Mouse (Mus musculus): ENCODE data around the gene Caln1. TPM values are rescaled to one million over a fixed set of nuclear protein-coding genes. Genes with fewer than 3 reads are reported as not detected.

Caln1 gene
- total and polyA plus RNA-seq, 2 experiments from 2014 or later: not detected

- Histone ChIP-seq H3K27ac (ENCODE audit: low read depth) (no peak overlapping the region), H3K4me3 (ENCODE audit: low read depth, low read length) (no peak overlapping the region), H3K4me2 (ENCODE audit: low read depth, low read length) (no peak overlapping the region), H3K36me3 (replicated peaks; ENCODE audit: control insufficient read depth, insufficient read depth, low read length) (no peaks in the 10 kb centered on the region), H3K4me1 (ENCODE audit: control insufficient read depth, insufficient read depth) (no peaks in the 10 kb centered on the region), H3K27me3 (ENCODE audit: control insufficient read depth, insufficient read depth, low read length) (no peaks in the 10 kb centered on the region), H3K9me3 (replicated peaks; ENCODE audit: control insufficient read depth, low read length) (peaks cover 3% of the 10 kb centered on the region; the same call in 1 of the 2 replicates), H3K9ac (replicated peaks; ENCODE audit: low read depth, low read length) (no peak overlapping the region)
- no peak for DNase-seq (ENCODE audit: low spot score)
- no peak for ATAC-seq (ENCODE audit: insufficient read depth, low read depth)
- TF ChIP-seq CTCF (IDR thresholded peaks at IDR 0.05; ENCODE audit: low read depth) (no peak), EP300 (IDR thresholded peaks at IDR 0.05; ENCODE audit: low read depth) (no peak)
- WGBS: 48% methylated on average over 2 of the region's 2 CpGs
Measured at GRCm38 (mm10) chr5:130577581-130577980, 208.3 kb downstream of the Caln1 start.

- no peak for DNase-seq (ENCODE audit: low spot score)
- Histone ChIP-seq H3K4me3 (ENCODE audit: low read depth, low read length) (no peak overlapping the region), H3K9me3 (replicated peaks; ENCODE audit: control insufficient read depth, low read length) (peaks cover 17% of the 10 kb centered on the region; the same call in 1 of the 2 replicates), H3K27ac (ENCODE audit: low read depth) (no peak overlapping the region), H3K27me3 (ENCODE audit: control insufficient read depth, insufficient read depth, low read length) (no peaks in the 10 kb centered on the region), H3K36me3 (replicated peaks; ENCODE audit: control insufficient read depth, insufficient read depth, low read length) (no peaks in the 10 kb centered on the region), H3K4me1 (ENCODE audit: control insufficient read depth, insufficient read depth) (no peaks in the 10 kb centered on the region), H3K4me2 (ENCODE audit: low read depth, low read length) (no peak overlapping the region), H3K9ac (replicated peaks; ENCODE audit: low read depth, low read length) (no peak overlapping the region)
- no peak for ATAC-seq (ENCODE audit: insufficient read depth, low read depth)
- 74% methylated on average over 3 of the region's 3 CpGs for WGBS
- no peak for TF ChIP-seq CTCF (IDR thresholded peaks at IDR 0.05; ENCODE audit: low read depth)
- TF ChIP-seq EP300 (IDR thresholded peaks at IDR 0.05; ENCODE audit: low read depth): no peak
Measured at GRCm38 (mm10) chr5:130584042-130584441, 214.8 kb downstream of the Caln1 start.

GRCm38 (mm10) chr5:130586257-130586656 is 217.0 kb downstream of the Caln1 start:
- WGBS: 79% methylated on average over 4 of the region's 4 CpGs
- Histone ChIP-seq H3K27me3 (ENCODE audit: control insufficient read depth, insufficient read depth, low read length) (no peaks in the 10 kb centered on the region), H3K9ac (replicated peaks; ENCODE audit: low read depth, low read length) (no peak overlapping the region), H3K4me3 (ENCODE audit: low read depth, low read length) (no peak overlapping the region), H3K9me3 (replicated peaks; ENCODE audit: control insufficient read depth, low read length) (peaks cover 23% of the 10 kb centered on the region; the same call in 1 of the 2 replicates), H3K4me2 (ENCODE audit: low read depth, low read length) (no peak overlapping the region), H3K4me1 (ENCODE audit: control insufficient read depth, insufficient read depth) (no peaks in the 10 kb centered on the region), H3K36me3 (replicated peaks; ENCODE audit: control insufficient read depth, insufficient read depth, low read length) (no peaks in the 10 kb centered on the region), H3K27ac (ENCODE audit: low read depth) (no peak overlapping the region)
- ATAC-seq (ENCODE audit: insufficient read depth, low read depth) (no peak), DNase-seq (ENCODE audit: low spot score) (no peak)
- TF ChIP-seq EP300 (IDR thresholded peaks at IDR 0.05; ENCODE audit: low read depth): no peak
- TF ChIP-seq CTCF (IDR thresholded peaks at IDR 0.05; ENCODE audit: low read depth): no peak

GRCm38 (mm10) chr5:130596541-130596940 is 227.3 kb downstream of the Caln1 start:
- 74% methylated on average over 6 of the region's 6 CpGs for WGBS
- no peaks in the 10 kb centered on the region for H3K4me1 ChIP-seq (ENCODE audit: control insufficient read depth, insufficient read depth)
- ATAC-seq (ENCODE audit: insufficient read depth, low read depth) (no peak), DNase-seq (ENCODE audit: low spot score) (no peak)
- H3K4me3 ChIP-seq (ENCODE audit: low read depth, low read length): no peak overlapping the region
- 0 out of 2 replicates have a peak, but pooled peaks cover 5% of the 10 kb centered on the region for H3K9me3 ChIP-seq (replicated peaks; ENCODE audit: control insufficient read depth, low read length)
- no peak overlapping the region for H3K27ac ChIP-seq (ENCODE audit: low read depth)
- no peak overlapping the region for H3K4me2 ChIP-seq (ENCODE audit: low read depth, low read length)
- no peaks in the 10 kb centered on the region for H3K36me3 ChIP-seq (replicated peaks; ENCODE audit: control insufficient read depth, insufficient read depth, low read length)
- H3K27me3 ChIP-seq (ENCODE audit: control insufficient read depth, insufficient read depth, low read length): no peaks in the 10 kb centered on the region
- no peak for TF ChIP-seq CTCF (IDR thresholded peaks at IDR 0.05; ENCODE audit: low read depth)
- no peak for TF ChIP-seq EP300 (IDR thresholded peaks at IDR 0.05; ENCODE audit: low read depth)
- no peak overlapping the region for H3K9ac ChIP-seq (replicated peaks; ENCODE audit: low read depth, low read length)

- 63% methylated on average over 3 of the region's 3 CpGs for WGBS
- Histone ChIP-seq H3K9ac (replicated peaks; ENCODE audit: low read depth, low read length) (no peak overlapping the region), H3K4me2 (ENCODE audit: low read depth, low read length) (no peak overlapping the region), H3K27me3 (ENCODE audit: control insufficient read depth, insufficient read depth, low read length) (no peaks in the 10 kb centered on the region), H3K4me3 (ENCODE audit: low read depth, low read length) (no peak overlapping the region), H3K9me3 (replicated peaks; ENCODE audit: control insufficient read depth, low read length) (0 out of 2 replicates have a peak, but pooled peaks cover 4% of the 10 kb centered on the region), H3K36me3 (replicated peaks; ENCODE audit: control insufficient read depth, insufficient read depth, low read length) (no peaks in the 10 kb centered on the region), H3K27ac (ENCODE audit: low read depth) (no peak overlapping the region), H3K4me1 (ENCODE audit: control insufficient read depth, insufficient read depth) (no peaks in the 10 kb centered on the region)
- TF ChIP-seq EP300 (IDR thresholded peaks at IDR 0.05; ENCODE audit: low read depth) (no peak), CTCF (IDR thresholded peaks at IDR 0.05; ENCODE audit: low read depth) (no peak)
- ATAC-seq (ENCODE audit: insufficient read depth, low read depth): no peak
- DNase-seq (ENCODE audit: low spot score): no peak
Measured at GRCm38 (mm10) chr5:130613657-130614056, 244.4 kb downstream of the Caln1 start.

GRCm38 (mm10) chr5:130614209-130614608 is 245.0 kb downstream of the Caln1 start:
- no peaks in the 10 kb centered on the region for H3K27me3 ChIP-seq (ENCODE audit: control insufficient read depth, insufficient read depth, low read length)
- H3K4me3 ChIP-seq (ENCODE audit: low read depth, low read length): no peak overlapping the region
- DNase-seq (ENCODE audit: low spot score): no peak
- H3K4me2 ChIP-seq (ENCODE audit: low read depth, low read length): no peak overlapping the region
- no peak for TF ChIP-seq EP300 (IDR thresholded peaks at IDR 0.05; ENCODE audit: low read depth)
- no peak for TF ChIP-seq CTCF (IDR thresholded peaks at IDR 0.05; ENCODE audit: low read depth)
- no peak for ATAC-seq (ENCODE audit: insufficient read depth, low read depth)
- no peak overlapping the region for H3K27ac ChIP-seq (ENCODE audit: low read depth)
- no peaks in the 10 kb centered on the region for H3K4me1 ChIP-seq (ENCODE audit: control insufficient read depth, insufficient read depth)
- H3K9me3 ChIP-seq (replicated peaks; ENCODE audit: control insufficient read depth, low read length): peaks cover 4% of the 10 kb centered on the region; the same call in 1 of the 2 replicates
- H3K36me3 ChIP-seq (replicated peaks; ENCODE audit: control insufficient read depth, insufficient read depth, low read length): no peaks in the 10 kb centered on the region
- no peak overlapping the region for H3K9ac ChIP-seq (replicated peaks; ENCODE audit: low read depth, low read length)
- WGBS: 67% methylated on average over 3 of the region's 3 CpGs
